Mouse (Mus musculus) hindbrain, embryonic 13.5 days (tissue): ENCODE data around the gene Smco2. TPM values are rescaled to one million over a fixed set of nuclear protein-coding genes. Genes with fewer than 3 reads are reported as not detected.

Source experiments
- ATAC-seq: fragments of 200-750 bp; cut with Nextera tagmentation; 2 replicates; pipeline ENCODE4 v1.8.0; 2017; ENCODE audit warnings: moderate TSS enrichment; ENCODE audit not compliant: low FRiP score
- H3K27ac ChIP-seq: fragments of 300-500 bp; sonication (generic); 2 replicates; pipeline ENCODE4 v1.5.1; 2015; ENCODE audit warnings: inconsistent platforms, mild to moderate bottlenecking, moderate library complexity
- H3K27me3 ChIP-seq: fragments of 300-500 bp; sonication (generic); 2 replicates; pipeline ENCODE4 v1.6.1; 2015; ENCODE audit warnings: mild to moderate bottlenecking, inconsistent platforms
- H3K36me3 ChIP-seq: fragments of 300-500 bp; sonication (generic); 2 replicates; pipeline ENCODE4 v1.6.1; 2015; ENCODE audit warnings: mild to moderate bottlenecking, inconsistent platforms
- H3K4me1 ChIP-seq: fragments of 300-500 bp; sonication (generic); replicated peaks from 2 replicates; pipeline ENCODE4 v1.6.1; 2015; ENCODE audit warnings: inconsistent platforms
- H3K4me2 ChIP-seq: fragments of 300-500 bp; sonication (generic); 2 replicates; pipeline ENCODE4 v1.6.1; 2015; ENCODE audit warnings: inconsistent platforms, mild to moderate bottlenecking, moderate library complexity
- H3K4me3 ChIP-seq: fragments of 300-500 bp; sonication (generic); 2 replicates; pipeline ENCODE4 v1.5.1; 2015; ENCODE audit warnings: mild to moderate bottlenecking, inconsistent platforms
- H3K9ac ChIP-seq: fragments of 300-500 bp; sonication (generic); 2 replicates; pipeline ENCODE4 v1.6.1; 2015; ENCODE audit warnings: mild to moderate bottlenecking, inconsistent platforms
- H3K9me3 ChIP-seq: fragments of 300-500 bp; sonication (generic); 2 replicates; pipeline ENCODE4 v1.6.1; 2016; ENCODE audit warnings: inconsistent platforms
- WGBS: fragments of 180-500 bp; shearing (Covaris S2); methylation state at CpG from one replicate; pipeline ENCODE4 v1.1.7; 2015; 5-methylcytosine and 5-hydroxymethylcytosine counted together
- polyA plus RNA-seq: library from polyadenylated mRNA; unstranded; fragments of >200 nt; fragmentation: Nextera tagmentation; extraction: Ambion mirVana; gene quantifications from 2 replicates; pipeline ENCODE4 v1.2.1, GENCODE M21; 2015

The Smco2 gene
- polyA plus RNA-seq, 1 experiment from 2014 or later: not detected

DNA sequence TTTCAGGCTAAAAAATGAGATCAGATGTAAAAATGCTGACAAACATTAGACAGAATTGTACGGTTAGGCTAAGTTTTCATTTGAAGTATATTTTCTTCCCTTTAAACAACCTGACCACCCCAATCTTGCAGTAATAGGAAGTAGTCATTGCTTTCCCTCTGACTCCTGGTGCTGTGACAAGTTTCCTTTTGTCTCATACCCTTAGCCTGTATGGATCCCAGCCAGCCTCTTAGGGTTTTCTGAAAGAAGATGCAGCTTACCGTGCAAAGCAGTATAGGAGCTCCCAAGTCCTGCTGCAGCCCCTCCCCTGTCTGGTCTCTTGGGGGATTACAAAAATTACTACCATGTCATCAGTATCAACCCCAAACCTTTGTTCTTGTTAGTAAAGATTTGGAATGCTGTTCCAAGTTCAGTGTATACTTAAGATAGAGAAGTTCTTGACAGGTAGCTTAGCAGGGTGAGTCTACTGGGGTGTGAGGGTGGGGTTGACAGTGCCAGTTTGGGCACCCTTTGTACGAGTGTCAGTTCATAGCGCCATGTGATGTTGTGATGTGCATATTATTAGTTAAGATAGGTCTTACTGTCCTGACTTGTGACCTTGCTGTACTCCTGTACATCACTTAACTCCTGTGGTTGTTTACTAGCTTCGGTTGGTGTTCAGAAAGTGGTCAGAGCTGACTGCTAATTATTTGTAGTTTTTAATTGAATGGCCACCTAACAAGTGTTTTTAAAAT is 57.3 kb downstream of the Smco2 start:
- H3K27ac ChIP-seq: no peak overlapping the region
- no peak overlapping the region for H3K9ac ChIP-seq
- ATAC-seq: no peak
- no peaks in the 10 kb centered on the region for H3K9me3 ChIP-seq
- no peak overlapping the region for H3K4me3 ChIP-seq
- no peaks in the 10 kb centered on the region for H3K36me3 ChIP-seq
- no peak overlapping the region for H3K4me2 ChIP-seq
- H3K4me1 ChIP-seq: no peaks in the 10 kb centered on the region
- 86% methylated on average over 5 of the region's 5 CpGs for WGBS
- no peaks in the 10 kb centered on the region for H3K27me3 ChIP-seq

DNA sequence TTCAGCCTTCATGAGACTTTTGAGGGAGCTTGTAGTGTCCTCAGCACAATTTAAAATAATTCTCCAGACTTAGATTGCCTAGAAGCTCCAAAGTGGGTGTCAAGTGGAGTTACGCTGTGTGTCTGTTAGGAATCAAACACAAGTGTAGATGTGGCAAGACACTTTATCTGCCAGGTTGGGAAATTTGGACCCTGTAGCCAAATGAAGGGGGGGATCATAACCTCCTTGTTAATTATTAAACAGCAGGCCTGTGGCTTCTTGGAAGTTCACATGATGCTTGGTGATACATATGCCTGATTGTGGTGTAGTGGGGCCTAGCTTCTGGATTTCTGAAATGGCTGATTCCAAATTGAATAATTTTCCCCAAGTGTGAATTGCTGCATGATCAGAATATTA is 57.9 kb downstream of the Smco2 start:
- H3K27ac ChIP-seq: no peak overlapping the region
- no peak overlapping the region for H3K4me3 ChIP-seq
- H3K9me3 ChIP-seq: no peaks in the 10 kb centered on the region
- 96% methylated on average over 1 of the region's 1 CpGs for WGBS
- no peaks in the 10 kb centered on the region for H3K36me3 ChIP-seq
- peaks cover 2% of the 10 kb centered on the region for H3K4me1 ChIP-seq
- H3K9ac ChIP-seq: no peak overlapping the region
- no peak overlapping the region for H3K4me2 ChIP-seq
- ATAC-seq: no peak
- no peaks in the 10 kb centered on the region for H3K27me3 ChIP-seq

DNA sequence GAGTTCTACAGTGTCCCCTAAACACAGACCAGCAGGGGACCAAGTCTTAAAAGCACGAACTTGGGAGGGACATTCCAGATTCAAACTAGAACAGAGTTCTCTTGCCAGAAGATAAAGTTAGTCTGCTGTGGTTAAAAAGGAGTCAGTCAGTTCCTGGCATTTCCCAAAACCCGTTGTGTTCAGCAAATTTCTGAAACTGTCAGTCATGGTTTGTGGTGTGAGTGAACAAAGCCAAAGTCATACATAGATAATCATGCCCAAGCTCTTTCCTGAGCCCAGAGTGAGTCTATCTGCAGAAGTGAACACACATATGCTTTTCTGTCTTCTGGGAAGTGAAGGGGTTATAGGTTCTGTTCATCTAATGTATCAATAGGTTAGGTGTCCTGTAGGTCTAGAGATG is 58.9 kb downstream of the Smco2 start:
- no peak overlapping the region for H3K4me2 ChIP-seq
- no peak overlapping the region for H3K4me3 ChIP-seq
- no peak overlapping the region for H3K9ac ChIP-seq
- no peaks in the 10 kb centered on the region for H3K36me3 ChIP-seq
- 77% methylated on average over 2 of the region's 2 CpGs for WGBS
- no peaks in the 10 kb centered on the region for H3K27me3 ChIP-seq
- no peaks in the 10 kb centered on the region for H3K9me3 ChIP-seq
- no peak overlapping the region for H3K27ac ChIP-seq
- peaks cover 9% of the 10 kb centered on the region for H3K4me1 ChIP-seq
- ATAC-seq: no peak

DNA sequence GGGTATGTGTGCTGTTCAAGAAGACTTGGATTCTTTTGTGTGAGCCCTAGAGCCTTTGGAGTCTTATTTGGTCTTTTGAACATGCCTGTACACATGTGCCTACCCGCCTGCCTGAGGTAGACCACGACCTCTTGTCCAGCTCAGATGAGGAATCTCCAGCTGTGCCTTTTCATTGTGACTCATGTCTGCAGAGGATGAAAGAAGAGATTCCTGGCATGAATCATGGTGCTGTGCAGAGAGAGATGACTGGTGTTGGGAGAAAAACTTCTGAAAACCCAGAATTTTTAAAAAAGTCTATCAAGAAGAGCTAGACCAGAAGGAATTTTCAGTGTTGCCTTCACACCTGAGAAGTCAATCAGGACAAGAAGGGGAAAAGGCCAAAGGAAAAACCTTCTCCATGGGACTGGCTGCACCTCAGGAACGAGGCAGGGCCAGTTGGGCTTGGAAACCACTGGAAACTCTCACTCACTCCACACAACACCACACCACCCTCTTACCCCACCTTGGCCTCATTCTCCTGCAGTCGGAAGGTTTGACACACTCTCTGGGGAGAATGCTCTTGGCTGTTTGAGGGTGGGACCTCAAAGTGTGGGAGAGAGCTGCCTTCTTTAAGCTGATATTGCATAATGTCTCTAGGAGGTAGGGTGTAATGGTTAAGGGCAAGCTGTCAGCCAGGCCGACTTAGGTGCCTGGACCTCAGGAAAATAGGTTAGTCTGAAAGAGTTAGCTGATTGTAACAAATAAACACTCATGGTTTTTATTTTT is 60.0 kb downstream of the Smco2 start:
- H3K27me3 ChIP-seq: no peaks in the 10 kb centered on the region
- no peak for ATAC-seq
- 83% methylated on average over 5 of the region's 5 CpGs for WGBS
- no peak overlapping the region for H3K9ac ChIP-seq
- no peaks in the 10 kb centered on the region for H3K9me3 ChIP-seq
- no peaks in the 10 kb centered on the region for H3K36me3 ChIP-seq
- H3K4me2 ChIP-seq: no peak overlapping the region
- H3K27ac ChIP-seq: no peak overlapping the region
- H3K4me3 ChIP-seq: no peak overlapping the region
- H3K4me1 ChIP-seq: peaks cover 9% of the 10 kb centered on the region

DNA sequence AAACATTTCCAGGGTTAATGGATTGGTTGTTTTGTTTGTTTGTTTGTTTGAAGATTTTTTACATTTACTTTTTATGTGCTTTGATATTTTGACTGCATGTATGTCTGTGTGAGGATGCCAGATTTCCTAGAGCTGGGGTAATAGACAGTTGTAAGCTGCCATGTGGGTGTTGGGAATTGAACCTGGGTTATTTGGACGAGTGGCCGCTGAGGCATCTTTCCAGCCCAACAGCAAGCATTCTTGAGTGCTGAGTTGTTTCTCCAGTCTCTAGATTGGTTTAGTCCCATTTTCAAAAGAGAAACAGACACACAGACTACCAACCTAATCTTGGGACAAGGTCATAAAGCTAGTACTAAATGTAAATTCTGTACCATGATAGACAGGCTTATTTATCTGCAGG is 60.9 kb downstream of the Smco2 start:
- H3K4me2 ChIP-seq: no peak overlapping the region
- H3K4me1 ChIP-seq: peaks cover 9% of the 10 kb centered on the region
- no peak overlapping the region for H3K27ac ChIP-seq
- no peak overlapping the region for H3K9ac ChIP-seq
- 94% methylated on average over 2 of the region's 2 CpGs for WGBS
- no peaks in the 10 kb centered on the region for H3K9me3 ChIP-seq
- no peak for ATAC-seq
- no peaks in the 10 kb centered on the region for H3K36me3 ChIP-seq
- H3K27me3 ChIP-seq: no peaks in the 10 kb centered on the region
- H3K4me3 ChIP-seq: no peak overlapping the region

DNA sequence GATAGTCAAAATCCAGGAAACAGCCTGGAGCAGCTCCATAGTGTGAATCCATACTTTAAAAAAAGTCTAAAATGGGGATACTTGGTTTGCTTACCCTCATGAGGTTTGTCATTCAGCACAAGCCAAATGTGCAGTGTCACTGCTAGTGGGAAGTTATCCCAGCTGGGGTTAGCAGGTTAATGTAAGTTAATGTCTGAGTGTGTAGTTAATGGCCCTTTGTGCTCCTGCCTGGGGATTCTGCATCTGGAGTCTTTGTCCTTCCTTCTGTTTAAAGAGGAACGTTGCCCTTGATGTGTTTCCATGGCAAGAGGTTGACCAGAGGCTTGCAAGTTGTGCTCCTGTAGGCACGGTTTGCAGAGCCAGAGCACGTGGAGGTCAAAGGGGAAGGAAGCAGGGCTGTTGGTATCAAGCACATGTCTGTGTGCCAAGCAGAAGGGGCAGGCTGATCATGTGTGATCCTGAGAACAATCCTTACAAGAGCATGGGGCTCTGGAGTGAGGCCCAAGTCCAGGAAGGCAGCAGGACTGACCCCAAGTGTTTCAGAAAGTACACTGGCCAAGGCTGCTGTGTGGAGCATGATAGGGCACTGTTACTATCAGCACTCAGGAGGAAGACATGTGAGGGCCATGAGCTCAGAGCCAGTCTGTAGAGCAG is 63.1 kb downstream of the Smco2 start:
- no peaks in the 10 kb centered on the region for H3K9me3 ChIP-seq
- no peak for ATAC-seq
- WGBS: 8% methylated on average over 3 of the region's 3 CpGs
- H3K4me3 ChIP-seq: no peak overlapping the region
- no peak overlapping the region for H3K4me2 ChIP-seq
- no peak overlapping the region for H3K9ac ChIP-seq
- no peak overlapping the region for H3K27ac ChIP-seq
- no peaks in the 10 kb centered on the region for H3K27me3 ChIP-seq
- H3K4me1 ChIP-seq: peaks cover 9% of the 10 kb centered on the region
- no peaks in the 10 kb centered on the region for H3K36me3 ChIP-seq

DNA sequence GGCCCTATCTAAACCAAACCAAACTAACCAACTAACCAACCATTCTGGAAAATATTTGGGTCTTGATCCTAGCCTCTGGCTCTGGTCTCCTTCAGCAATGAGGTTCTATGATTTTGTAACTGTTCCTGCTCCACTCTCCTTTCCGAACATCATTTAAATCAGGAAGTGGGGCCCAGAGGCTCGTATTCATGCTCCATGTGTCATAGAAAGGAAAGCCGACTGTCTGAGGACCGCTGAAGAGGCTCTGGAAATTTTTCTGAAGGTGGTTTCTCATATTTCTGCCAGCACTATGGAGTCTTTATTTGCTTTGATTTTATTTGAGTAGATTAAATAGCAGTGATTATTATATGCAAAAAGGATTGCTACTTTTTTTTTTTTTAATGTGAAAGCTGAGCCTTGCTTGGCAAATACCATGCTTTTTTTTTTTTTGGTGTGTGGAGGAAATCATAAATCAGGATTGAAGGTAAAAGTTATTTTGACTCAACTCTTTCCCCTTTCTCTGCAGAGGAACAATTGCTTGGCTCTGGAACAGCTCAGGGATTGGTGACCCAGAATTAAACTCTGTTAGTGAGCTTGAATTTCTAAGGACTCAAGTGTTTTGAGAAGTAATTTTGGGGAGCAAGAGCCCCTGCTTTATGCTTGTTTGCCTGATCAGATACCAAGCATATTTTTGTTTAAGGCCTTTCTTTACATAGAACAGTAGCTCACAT is 63.7 kb downstream of the Smco2 start:
- no peaks in the 10 kb centered on the region for H3K36me3 ChIP-seq
- ATAC-seq: no peak
- no peaks in the 10 kb centered on the region for H3K27me3 ChIP-seq
- H3K9ac ChIP-seq: no peak overlapping the region
- WGBS: 70% methylated on average over 4 of the region's 4 CpGs
- no peak overlapping the region for H3K4me2 ChIP-seq
- no peak overlapping the region for H3K27ac ChIP-seq
- H3K4me3 ChIP-seq: no peak overlapping the region
- H3K9me3 ChIP-seq: no peaks in the 10 kb centered on the region
- peaks cover 9% of the 10 kb centered on the region for H3K4me1 ChIP-seq

DNA sequence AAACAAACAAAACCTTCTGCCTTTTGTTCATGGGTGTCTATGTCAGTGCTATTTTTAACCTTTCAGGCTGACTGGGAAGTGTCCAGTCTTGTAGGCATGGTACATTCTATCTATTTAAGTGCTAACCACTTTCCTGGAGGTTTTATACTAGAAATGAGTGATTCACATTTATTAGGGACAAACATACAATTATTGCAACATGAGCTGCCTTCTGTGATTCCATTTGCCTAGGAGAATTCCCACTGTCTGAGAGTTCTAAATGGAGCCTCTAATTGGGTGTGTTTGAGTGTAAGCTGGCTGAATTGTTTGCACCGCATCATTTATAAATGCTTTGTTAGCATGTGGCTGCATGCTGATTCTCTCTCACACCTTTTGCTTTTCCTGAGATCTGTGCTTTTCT is 65.9 kb downstream of the Smco2 start:
- Histone ChIP-seq H3K4me3 (no peak overlapping the region), H3K9ac (no peak overlapping the region), H3K4me1 (peaks cover 9% of the 10 kb centered on the region), H3K27me3 (no peaks in the 10 kb centered on the region), H3K27ac (no peak overlapping the region), H3K4me2 (no peak overlapping the region), H3K9me3 (no peaks in the 10 kb centered on the region), H3K36me3 (no peaks in the 10 kb centered on the region)
- 84% methylated on average over 1 of the region's 1 CpGs for WGBS
- ATAC-seq: no peak

DNA sequence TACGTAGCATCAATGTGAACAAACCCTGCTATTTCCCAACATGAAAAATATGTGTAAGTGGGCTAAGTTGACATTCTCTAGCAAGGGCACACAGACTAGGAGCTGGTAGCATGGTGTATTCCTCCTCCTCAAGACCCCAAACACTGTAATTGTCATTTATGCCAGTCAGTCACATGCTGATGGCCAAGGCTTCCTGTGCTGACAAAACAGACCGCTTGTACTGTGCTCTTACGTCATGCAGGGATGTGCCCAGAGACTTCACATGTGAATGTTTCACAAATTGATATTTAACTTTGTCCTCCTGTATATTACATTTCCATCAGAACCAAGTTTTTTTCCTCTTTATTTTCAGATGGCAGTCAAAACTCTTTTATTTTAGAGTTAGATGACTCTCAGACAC is 67.5 kb downstream of the Smco2 start:
- peaks cover 9% of the 10 kb centered on the region for H3K4me1 ChIP-seq
- no peaks in the 10 kb centered on the region for H3K9me3 ChIP-seq
- WGBS: 86% methylated on average over 3 of the region's 3 CpGs
- no peak overlapping the region for H3K27ac ChIP-seq
- H3K4me3 ChIP-seq: no peak overlapping the region
- H3K27me3 ChIP-seq: no peaks in the 10 kb centered on the region
- no peak for ATAC-seq
- H3K36me3 ChIP-seq: no peaks in the 10 kb centered on the region
- H3K4me2 ChIP-seq: no peak overlapping the region
- no peak overlapping the region for H3K9ac ChIP-seq

DNA sequence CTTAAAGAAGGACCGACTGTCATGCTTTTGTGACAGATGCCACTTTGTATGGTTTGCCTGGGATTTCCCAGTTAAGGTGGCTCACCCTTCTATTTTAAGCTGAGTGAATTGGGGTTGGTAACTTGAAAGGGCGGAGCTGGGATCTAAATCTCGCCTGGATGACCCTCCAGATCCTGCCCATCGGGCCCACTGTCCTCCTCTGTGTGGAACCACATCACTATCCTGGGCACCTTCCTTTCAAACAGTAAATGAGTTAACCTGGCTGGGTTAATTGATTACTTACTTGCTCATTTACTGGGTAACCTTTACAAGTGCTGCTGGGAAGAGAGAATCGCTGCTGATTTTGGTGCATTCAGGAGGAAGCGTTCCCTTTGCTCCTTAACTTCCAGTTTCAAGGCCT is 68.4 kb downstream of the Smco2 start:
- H3K4me2 ChIP-seq: no peak overlapping the region
- 0 out of 2 replicates have a peak, but pooled peaks cover 2% of the 10 kb centered on the region for H3K4me1 ChIP-seq
- H3K9ac ChIP-seq: no peak overlapping the region
- 88% methylated on average over 6 of the region's 6 CpGs for WGBS
- H3K27me3 ChIP-seq: no peaks in the 10 kb centered on the region
- no peaks in the 10 kb centered on the region for H3K9me3 ChIP-seq
- ATAC-seq: no peak
- H3K27ac ChIP-seq: no peak overlapping the region
- no peaks in the 10 kb centered on the region for H3K36me3 ChIP-seq
- no peak overlapping the region for H3K4me3 ChIP-seq
